Mouse (Mus musculus): ENCODE measurements around the gene Dnajc4. TPM values are rescaled to one million over a fixed set of nuclear protein-coding genes. Genes with fewer than 3 reads are reported as not detected.

The Dnajc4 gene
- total RNA-seq, 2 experiments from 2014 or later, result 48.2 to 56.1 TPM

DNA sequence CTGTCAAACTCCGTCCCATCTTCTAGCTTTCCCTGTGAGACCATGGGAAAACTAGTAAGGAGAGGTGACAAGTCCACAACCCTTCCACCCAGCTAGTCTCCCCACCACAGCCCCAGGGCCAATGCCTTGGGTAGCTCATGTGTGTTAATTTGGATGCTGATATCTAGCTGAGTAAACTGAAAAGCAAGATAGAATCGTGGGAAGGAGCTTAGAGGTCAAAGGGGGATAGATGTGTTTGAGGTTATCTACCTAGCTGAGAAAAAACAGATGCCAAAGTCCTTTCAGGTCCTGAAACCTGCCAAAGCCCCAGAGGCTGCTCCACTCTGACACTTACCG, 13.8 kb downstream of the Dnajc4 start:
- intact Hi-C loops (cut with DNase I), result loop anchor here (5.0 kb wide), 1 partner anchor 44 kb away; no protein-coding TSS in a partner anchor
- DNase-seq (ENCODE audit: low spot score), result no peak

DNA sequence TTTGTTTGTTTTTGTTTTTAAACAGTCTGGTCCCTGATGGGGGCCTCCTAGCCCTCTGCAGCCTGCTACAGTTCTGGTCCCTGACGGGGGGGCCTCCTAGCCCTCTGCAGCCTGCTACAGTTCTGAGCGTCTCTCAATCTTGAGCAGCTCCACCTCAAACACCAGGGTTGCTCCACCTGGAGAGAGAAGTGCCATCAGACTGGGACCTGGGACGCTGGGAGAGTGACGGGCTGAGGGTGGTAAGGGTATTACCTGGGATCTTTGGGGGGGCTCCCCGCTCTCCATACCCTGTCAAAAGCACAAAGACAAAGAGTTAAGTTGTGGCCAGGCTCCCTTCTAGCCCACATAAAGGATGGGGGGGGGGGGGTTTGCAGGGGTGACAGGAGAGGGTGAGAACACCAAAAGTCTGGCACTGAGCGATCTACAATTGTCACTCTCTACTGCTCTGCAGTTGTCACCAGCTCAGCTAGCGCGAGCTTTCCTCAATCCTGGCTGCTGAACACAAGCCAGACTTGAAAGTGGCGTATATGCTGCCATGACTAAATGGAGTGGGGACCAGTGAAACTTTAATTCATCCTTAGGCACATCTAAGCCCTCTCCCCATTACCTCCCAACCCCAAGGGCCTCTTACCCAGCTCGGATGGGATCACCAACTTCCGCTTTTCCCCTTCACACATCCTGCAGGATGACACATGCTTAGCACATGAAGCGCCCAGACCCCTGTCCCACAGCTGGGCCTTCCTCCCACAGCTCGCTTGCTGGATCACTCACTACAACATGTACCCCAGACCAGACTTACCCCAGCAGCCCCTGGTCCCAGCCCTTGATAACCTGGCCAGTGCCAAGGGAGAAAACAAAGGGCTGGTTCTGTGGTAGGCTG, 14.4 kb downstream of the Dnajc4 start:
- intact Hi-C loops (cut with DNase I), result loop anchor here (5.0 kb wide), 1 partner anchor 44 kb away; no protein-coding TSS in a partner anchor
- no peak for DNase-seq (ENCODE audit: low spot score)

DNA sequence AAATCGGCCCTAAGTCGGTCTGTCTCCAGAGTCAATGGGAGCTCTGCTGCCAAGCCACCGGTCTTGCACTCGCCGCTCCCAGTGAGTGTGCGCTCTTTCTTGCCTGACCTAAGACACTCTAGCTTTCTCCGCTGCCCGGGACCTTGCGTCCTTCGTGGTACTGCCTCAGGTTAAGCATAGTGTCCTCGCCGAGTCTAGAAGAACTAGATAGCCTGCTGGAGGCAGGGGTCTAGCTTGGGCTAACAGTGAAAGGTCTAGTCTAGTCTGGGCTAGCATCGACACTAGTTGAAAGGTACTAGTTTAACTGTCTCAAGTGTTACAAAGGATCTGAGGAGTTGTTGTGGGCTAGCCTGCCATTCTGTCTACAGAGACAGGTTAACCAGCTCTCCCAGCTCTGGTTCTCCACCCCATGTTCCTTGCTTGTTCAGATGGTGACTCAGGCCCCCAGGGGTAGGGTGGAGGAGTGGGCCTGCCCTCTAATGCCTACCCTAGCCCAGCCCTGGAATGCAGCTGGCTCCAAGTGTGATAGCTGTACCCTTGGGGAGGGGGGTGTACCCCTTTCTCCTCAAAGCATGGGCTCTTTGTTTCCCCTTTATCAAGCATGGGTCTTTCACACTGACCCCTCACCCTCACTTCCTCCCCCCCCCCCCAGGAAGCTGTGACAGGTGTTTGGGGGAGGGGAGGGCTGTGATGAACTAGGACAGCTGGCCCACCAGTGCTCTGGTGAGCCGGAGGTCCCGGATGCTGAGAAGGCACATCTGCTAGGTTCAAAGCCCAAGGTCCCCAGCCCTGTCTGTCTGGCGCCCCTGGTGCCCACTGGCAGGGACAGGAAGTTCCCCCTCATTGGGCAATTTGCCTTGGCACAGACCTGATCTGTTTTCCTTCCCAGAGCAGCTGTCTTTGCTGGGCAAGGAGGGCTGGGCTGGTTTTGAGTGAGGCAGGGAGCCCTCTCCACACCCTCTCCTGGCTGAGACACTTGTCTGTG, 16.5 kb downstream of the Dnajc4 start, which contains the start of gene Plcb3:
TSS of gene Plcb3 (minus strand) at position 934 of the 985 bp plus-strand sequence.
- peak; percentile 53 for DNase-seq (ENCODE audit: low spot score)
- intact Hi-C loops (cut with DNase I), result loop anchor here (5.0 kb wide), 1 partner anchor 46 kb away; no protein-coding TSS in a partner anchor

DNA sequence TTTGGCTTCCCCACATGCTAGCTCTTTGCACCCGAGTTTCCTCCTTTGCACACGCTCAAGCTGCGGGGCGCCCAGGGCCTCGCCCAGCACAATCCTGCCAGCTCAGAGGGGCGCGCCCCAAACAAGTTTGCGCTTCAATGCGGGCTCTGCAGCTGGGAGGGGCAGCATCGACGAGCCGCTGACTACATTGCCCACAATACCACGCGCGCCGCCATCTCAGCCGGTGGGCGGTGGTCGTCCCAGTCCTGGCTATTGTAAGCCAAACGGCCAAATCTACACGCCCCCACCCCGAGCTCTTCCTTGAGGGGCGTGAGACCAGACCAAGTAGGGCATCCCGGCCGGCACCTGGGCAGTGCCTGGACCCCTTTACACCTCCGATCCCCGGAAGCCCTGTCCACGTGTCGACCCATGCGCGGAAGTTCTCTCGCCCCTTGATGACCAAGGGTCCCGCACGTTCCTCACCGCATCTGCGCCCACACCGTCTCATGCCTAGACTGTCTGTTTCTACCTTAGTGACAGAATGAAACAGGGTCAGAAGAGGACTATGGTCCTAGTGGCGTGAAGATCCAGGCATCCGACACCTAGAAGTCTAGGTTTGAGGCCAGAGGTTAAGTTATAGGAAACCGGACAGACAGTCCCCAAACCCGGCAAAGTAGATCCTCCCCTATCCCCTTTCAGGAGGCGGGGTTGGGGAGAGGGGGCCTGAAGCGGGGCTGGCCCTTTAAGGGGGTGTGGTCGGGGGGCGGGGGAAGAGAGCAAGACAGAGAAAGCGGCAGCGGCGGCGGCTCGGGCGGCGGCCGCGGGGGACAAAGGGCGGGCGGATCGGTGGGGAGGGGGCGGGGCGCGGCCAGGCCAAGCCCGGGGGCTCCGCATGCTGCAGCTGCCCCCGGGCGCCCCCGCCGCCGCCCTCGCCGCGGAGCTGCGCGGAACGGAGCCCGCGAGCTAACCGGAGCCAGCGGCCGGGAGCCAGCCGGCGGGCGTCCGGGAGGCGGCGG, 17.9 kb downstream of the Dnajc4 start, which contains the start of gene Ppp1r14b:
TSS of gene Ppp1r14b (plus strand) at position 758 of the 995 bp plus-strand sequence.
- intact Hi-C loops (cut with DNase I), result loop anchor here (5.0 kb wide), 1 partner anchor 48 kb away; no protein-coding TSS in a partner anchor
- DNase-seq (ENCODE audit: low spot score), result peak; percentile 64

DNA sequence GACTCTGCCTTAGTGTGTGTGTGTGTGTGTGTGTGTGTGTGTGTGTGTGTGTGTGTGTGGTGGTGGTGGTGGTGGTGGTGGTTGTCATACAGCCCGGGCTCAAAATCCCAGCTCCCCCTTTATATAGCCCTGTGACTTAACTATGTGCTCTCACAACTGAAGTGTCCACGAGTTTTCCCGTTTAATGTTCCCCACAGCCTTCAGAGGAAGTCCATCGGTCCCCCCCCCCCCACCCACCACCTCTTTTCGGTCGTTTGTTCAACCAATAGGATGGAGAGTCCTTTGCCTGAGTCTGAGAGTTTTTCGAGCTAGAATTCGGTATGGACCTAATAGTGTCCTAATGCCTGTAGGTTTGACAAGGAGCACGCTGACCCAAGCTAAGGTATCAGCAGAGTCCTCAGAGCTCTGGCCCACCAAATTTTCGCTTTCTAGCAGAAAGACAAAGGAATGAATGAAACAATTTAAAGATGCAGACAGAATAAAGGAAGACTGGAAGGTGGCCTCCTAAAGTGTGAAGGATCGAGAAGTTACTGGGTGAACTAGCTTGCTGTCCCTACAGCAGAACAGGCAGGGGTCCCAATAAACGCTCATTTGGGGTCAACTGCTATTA, 18.7 kb downstream of the Dnajc4 start:
- intact Hi-C loops (cut with DNase I), result no loop called here

DNA sequence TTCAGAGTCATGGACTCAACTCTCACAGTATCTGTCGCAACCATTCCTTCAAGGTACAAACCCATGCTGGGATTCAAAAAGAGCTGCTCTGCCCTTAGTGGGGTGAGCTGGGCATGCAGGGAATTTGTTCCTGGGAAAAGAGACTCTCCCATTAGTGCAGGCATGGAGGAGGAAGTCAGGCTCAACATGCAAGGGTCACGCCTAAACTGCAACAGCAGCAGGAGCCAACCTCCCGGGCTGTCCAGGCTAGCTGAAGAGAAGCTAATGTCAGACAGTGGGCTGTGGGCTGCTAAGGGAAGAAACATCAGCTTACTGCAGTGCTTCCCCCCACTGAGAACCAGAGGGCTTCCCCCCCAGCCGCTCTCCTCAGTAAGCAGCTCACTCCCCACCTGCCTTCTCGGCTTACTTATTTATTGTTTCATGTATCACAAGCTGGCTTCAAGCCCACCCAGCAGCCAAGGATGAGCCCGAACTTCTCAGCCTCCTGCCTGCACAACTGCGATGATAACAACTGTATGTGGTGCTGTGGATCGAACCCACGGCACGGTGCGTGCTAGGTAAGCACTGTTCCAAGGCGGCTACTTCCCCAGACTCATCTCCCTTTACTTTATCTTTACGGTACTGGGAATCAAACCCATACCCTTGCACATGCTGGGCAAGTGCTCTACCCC, 20.0 kb downstream of the Dnajc4 start:
- intact Hi-C loops (cut with DNase I), result no loop called here
- no peak for DNase-seq (ENCODE audit: low spot score)

More for the DNA sequence above, 18.7 kb downstream of the Dnajc4 start:
- DNase-seq (ENCODE audit: low spot score), result no peak

DNA sequence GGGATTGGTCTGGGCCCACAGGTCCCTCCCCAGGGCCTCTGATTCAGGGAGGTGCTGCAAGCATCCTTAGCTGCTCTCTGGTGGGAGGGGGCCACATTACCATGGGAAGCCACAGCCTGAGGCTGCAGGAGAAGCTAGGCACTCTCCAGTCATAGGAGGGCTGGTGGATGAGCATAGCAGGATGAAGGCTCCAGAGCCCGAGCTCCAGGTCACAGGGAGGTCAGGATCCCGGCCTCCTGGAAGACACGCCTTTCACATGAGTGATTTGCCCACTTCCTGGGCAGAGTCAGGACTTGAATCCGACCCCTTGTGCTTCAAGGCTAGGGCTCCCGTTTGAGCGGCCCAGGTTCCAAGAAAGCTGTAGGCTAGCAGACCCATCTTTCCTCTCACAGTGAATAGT, 20.7 kb downstream of the Dnajc4 start:
- no peak for DNase-seq (ENCODE audit: low spot score)
- intact Hi-C loops (cut with DNase I), result no loop called here

DNA sequence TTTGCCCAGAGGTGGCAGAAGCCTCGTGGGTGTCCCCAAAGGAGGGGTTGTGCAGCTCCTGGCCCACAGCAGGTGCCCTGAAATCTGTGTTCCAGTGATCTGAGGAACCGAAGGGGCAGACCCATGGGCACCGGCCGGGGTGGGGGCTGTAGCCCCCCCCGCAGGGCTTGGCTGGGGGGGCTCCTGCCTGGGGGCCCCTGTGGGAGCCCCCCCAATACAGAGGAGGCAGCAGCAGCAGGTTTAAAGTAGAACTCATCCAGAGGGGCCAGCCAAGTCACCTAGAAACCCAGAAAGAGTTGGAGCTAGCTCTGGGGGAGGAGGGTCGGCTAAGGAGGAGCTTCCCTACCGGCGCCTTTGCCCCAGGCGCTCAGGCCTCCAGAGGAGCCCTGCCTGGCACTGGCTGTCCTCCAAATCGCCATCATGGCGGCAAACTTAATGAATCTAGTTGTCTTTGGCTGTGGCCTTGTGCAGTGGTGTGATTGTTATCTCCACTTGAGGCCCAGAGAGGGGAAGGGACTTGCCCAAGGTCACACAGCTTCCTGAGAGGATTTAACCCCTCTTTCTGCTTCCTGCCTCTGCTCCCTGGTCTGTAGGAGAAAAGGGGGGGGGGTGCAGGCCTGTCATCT, 21.8 kb downstream of the Dnajc4 start:
- no peak for DNase-seq (ENCODE audit: low spot score)
- intact Hi-C loops (cut with DNase I), result no loop called here

DNA sequence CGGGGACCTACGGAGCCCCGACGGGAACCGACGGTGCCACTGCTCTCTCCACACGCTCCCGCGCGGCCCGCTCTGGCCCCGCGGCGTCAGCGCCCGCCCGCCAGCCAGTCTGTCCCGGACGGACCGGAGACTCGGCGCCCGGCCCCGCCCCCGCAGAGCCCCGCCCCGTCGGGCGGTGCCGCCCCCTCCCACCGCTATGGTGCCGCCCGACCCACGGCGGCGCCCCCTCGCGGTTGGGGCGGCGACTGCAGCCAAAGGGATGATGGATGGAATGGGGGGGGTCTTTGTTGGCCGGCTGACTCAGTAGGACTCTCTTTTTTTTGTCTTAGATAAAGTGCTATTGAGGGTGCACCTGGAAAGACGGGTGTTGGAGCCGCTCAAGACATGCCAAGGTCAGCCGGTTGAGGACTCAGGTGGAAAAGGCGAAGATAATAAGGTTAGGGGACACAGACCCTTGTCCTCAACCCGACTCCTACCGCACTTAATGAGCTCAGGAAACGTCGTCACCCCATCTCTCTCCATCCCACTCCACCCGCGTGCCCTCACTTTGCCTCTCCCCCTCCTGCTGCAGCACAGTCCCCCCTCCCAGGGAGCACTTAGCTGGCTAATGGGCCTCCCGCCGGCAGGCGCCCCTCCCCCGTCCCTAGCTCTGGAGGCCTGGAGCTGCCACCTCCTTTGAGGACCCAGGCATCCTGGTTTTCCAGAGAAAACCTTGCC, 22.5 kb downstream of the Dnajc4 start:
- peak; percentile 55 for DNase-seq (ENCODE audit: low spot score)
- intact Hi-C loops (cut with DNase I), result loop anchor here (2.0 kb wide), 2 partner anchors 15 to 47 kb away; no protein-coding TSS in a partner anchor

DNA sequence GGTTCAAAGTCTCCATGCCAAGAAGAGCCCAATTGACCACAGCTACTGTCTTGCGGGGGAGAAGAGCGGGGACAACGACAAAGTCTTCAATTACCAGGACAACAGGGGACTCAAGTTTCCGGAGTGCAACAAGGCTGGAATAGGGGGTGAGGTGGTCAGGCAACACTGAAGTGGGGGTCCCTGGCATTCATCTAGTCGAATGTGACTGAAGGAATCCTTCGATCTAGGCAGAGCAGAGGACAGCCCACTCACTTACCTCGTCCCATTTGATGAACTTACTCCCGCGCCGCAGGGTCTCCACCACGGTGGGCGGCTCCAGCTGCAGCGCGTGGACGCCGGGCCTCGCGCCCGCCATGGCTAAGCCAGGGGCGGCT, 23.1 kb downstream of the Dnajc4 start:
- intact Hi-C loops (cut with DNase I), result loop anchor here (2.0 kb wide), 2 partner anchors 14 to 46 kb away; no protein-coding TSS in a partner anchor
- DNase-seq (ENCODE audit: low spot score), result no peak

DNA sequence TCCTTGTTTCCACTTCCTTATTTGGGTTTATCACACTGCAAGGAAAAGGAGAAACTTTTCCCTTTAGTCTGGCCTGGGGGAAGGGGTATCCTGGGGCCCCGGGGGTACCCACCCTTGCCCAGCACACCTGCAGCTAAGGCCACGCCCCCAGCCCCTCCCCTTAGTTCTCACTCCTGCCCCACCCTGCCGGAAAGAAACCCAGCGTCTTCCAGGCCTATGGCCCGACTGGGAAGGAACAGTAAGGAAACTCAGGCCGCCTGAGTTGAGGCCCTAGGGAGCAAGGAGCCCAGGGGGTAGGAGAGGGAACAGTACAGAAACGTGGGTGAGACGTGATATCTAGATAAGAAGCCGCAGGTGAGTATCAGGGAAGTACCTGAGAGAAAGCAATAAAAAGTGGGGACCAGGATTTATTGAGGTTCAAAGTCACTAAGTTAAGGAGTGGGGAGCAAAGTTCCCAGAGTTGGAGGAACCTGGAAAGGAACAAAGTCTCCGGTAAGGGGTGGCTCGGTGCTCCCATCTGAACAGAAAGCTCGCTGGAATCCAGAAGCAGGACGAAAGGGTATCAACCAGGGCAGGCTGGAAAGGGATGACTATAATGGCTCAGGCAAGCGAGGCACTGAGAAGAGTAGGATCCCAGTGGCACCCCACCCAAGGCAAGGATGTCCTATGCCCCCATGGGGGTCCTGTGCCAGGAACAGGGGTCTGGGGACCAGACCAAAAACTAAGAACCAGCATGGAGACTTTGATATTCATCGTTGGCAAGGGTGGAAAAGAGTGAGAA, 23.7 kb downstream of the Dnajc4 start:
- intact Hi-C loops (cut with DNase I), result loop anchor here (2.0 kb wide), 2 partner anchors 14 to 46 kb away; no protein-coding TSS in a partner anchor
- no peak for DNase-seq (ENCODE audit: low spot score)

DNA sequence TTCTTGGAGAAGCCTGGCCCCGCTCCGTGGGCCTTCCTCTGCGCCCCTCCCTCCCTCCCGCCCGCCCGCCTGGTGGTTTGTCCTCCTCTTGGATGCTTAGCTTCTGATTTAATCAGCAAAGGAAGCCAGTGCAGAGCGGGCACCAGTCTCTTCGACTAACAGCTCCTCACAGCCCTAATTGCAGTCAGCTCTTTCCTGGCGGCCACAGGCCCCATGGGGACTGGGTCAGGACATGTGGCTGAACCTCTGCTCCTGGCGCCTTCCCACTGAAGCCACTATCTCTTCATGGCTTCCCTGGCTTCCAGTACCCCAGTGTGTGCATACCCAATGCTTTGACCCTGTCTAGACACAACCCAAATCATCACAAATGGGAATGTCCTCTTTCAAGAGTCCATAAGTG, 35.9 kb downstream of the Dnajc4 start:
- no peak for DNase-seq (ENCODE audit: low spot score)

DNA sequence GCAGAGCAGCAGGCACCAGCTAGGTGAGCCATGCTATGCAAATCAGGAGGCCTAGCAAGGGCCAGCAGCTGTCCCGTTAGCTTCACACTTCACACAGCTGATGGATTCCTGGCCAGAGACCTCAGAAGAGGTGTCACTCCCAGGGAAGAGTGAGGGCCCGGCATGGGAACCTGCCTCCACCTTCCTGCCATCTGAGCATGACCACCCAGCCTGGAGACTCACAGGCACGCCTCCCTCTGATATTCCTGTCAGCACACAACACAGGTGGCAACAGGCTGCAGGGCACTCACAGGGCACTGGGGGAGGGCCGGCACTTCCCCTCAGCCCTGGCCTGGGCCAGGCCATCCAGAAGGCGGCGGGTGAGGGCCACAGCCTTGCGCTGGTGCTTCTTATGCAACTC, 36.9 kb downstream of the Dnajc4 start:
- intact Hi-C loops (cut with DNase I), result loop anchor here (2.0 kb wide), 1 partner anchor 13 kb away; no protein-coding TSS in a partner anchor
- DNase-seq (ENCODE audit: low spot score), result no peak

More for the DNA sequence above, 35.9 kb downstream of the Dnajc4 start:
- intact Hi-C loops (cut with DNase I), result no loop called here

DNA sequence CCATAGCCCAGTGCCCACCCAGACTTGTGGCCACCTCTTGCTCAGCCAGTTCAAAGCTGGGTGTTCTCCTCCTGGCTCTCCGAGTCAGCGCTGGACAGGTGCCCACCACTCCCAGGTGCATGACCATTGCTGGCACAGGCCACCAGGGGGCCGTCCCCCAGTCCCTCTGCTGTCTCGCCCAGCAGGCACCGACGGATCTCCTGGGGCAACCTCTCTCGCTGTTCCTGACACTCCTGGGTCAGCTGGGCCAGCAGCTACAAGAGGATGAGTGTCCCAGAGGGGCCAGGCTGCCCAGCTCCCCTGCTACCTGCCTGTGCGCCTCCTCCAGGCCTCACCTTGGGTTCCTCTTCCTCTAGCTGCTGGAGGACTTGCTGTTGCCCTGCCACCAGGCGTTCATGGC, 38.3 kb downstream of the Dnajc4 start:
- no peak for DNase-seq (ENCODE audit: low spot score)
- intact Hi-C loops (cut with DNase I), result loop anchor here (2.0 kb wide), 1 partner anchor 15 kb away; no protein-coding TSS in a partner anchor

DNA sequence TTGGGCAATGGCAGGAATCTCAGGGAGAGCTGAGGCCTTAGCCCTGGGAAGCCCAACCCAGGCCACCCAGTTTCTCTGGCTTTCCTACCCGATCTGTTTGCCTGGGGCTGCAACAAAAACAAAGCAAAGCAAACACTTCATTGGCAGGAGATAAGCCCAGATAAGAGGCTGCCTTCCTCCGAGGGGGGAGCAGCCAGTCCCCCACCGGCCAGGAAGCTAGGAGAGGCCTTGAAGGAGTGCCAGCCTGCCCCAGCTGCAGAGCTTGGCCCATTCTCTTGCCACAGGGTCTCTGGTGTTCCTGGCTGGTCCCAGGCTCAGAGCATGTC, 39.7 kb downstream of the Dnajc4 start:
- peak; percentile 48 for DNase-seq (ENCODE audit: low spot score)
- intact Hi-C loops (cut with DNase I), result no loop called here
